Mouse (Mus musculus) liver, embryonic 14.5 days (tissue): ENCODE results near the gene Gatb. TPM values are rescaled to one million over a fixed set of nuclear protein-coding genes. Genes with fewer than 3 reads are reported as not detected.

ENCODE experiments used
- ATAC-seq: fragments of 200-750 bp; cut with Nextera tagmentation; 2 replicates; pipeline ENCODE4 v1.8.0; 2017; ENCODE audit warnings: moderate number of reproducible peaks, mild to moderate bottlenecking, moderate library complexity; ENCODE audit not compliant: insufficient read depth
- DNase-seq, 3 experiments: peaks; one replicate each; pipeline ENCODE4 v3.0.0-alpha.2; 2012 to 2013; ENCODE audit warnings: low read depth in 3 of 3, low spot score in 3 of 3
- H3K27ac ChIP-seq: fragments of 300-500 bp; sonication (generic); 2 replicates; pipeline ENCODE4 v1.5.1; 2014; ENCODE audit warnings: moderate library complexity, mild to moderate bottlenecking, control low read depth, inconsistent platforms
- H3K27me3 ChIP-seq: fragments of 300-500 bp; sonication (generic); 2 replicates; pipeline ENCODE4 v1.6.1; 2014; ENCODE audit warnings: mild to moderate bottlenecking, low read length, moderate library complexity; ENCODE audit not compliant: control insufficient read depth, insufficient read depth
- H3K36me3 ChIP-seq: fragments of 300-500 bp; sonication (generic); replicated peaks from 2 replicates; pipeline ENCODE4 v1.6.1; 2014; ENCODE audit warnings: low read depth; ENCODE audit not compliant: control insufficient read depth, insufficient read depth
- H3K4me1 ChIP-seq, 2 experiments: fragments of 200-500 bp in 1 of 2; fragments of 300-500 bp in 1 of 2; sonication (generic) in 1 of 2; replicated peaks; 2 replicates each; pipeline ENCODE4 v1.6.1; 2012 to 2014; ENCODE audit warnings: antibody characterized with exemption in 1 of 2, inconsistent platforms in 1 of 2, low read length in 1 of 2; ENCODE audit not compliant: control insufficient read depth in 2 of 2, insufficient read depth in 2 of 2
- H3K4me2 ChIP-seq: fragments of 300-500 bp; sonication (generic); 2 replicates; pipeline ENCODE4 v1.6.1; 2014; ENCODE audit warnings: low read depth, mild to moderate bottlenecking, control low read depth, moderate library complexity
- H3K4me3 ChIP-seq, 2 experiments: fragments of 200-500 bp in 1 of 2; fragments of 300-500 bp in 1 of 2; sonication (generic) in 1 of 2; 2 replicates each; pipeline ENCODE4 v1.5.1; 2012 to 2014; ENCODE audit warnings: low read depth in 2 of 2, low read length in 2 of 2, mild to moderate bottlenecking in 2 of 2, control low read depth in 1 of 2, inconsistent platforms in 1 of 2, moderate library complexity in 1 of 2; ENCODE audit not compliant: insufficient read depth in 1 of 2
- H3K9ac ChIP-seq: fragments of 300-500 bp; sonication (generic); replicated peaks from 2 replicates; pipeline ENCODE4 v1.6.1; 2014; ENCODE audit warnings: mild to moderate bottlenecking, control low read depth, moderate library complexity
- H3K9me3 ChIP-seq: fragments of 300-500 bp; sonication (generic); 2 replicates; pipeline ENCODE4 v1.6.1; 2016; ENCODE audit warnings: low read length, mixed read lengths; ENCODE audit not compliant: control insufficient read depth
- CTCF ChIP-seq: IDR thresholded peaks from 2 replicates; pipeline ENCODE4 v1.5.1; 2016; ENCODE audit warnings: antibody characterized with exemption, low read depth, control low read depth
- EP300 ChIP-seq: IDR thresholded peaks from 2 replicates; pipeline ENCODE4 v1.6.1; 2016; ENCODE audit warnings: antibody characterized with exemption, low read depth
- WGBS: fragments of 180-500 bp; shearing (Covaris S2); extraction: QIAGEN DNeasy Blood & Tissue Kit; methylation state at CpG from one replicate; pipeline ENCODE4 v1.1.7; 2014; ENCODE audit not compliant: insufficient replicate concordance; 5-methylcytosine and 5-hydroxymethylcytosine counted together
- polyA plus RNA-seq, 2 experiments: library from polyadenylated mRNA; depleted of rRNA in 1 of 2; stranded (reverse) in 1 of 2; unstranded in 1 of 2; fragments of >200 nt; fragmentation: Nextera tagmentation in 1 of 2; extraction: Ambion mirVana in 1 of 2; gene quantifications; 2 replicates each; pipeline versions ENCODE4 v1.2.1 to v1.2.3; 2012 to 2014

Gene Gatb
- polyA plus RNA-seq, 2 experiments: 6.4 to 15.2 TPM

- Histone ChIP-seq H3K4me1 (peaks cover 0 to 4% of the 10 kb centered on the region in 2 experiments; a peak in 1 of 4 replicates), H3K27ac (no peak overlapping the region), H3K36me3 (no peaks in the 10 kb centered on the region), H3K9me3 (no peaks in the 10 kb centered on the region), H3K4me3 (no peak overlapping the region), H3K4me2 (no peak overlapping the region), H3K27me3 (no peaks in the 10 kb centered on the region), H3K9ac (no peak overlapping the region)
- 72% methylated on average over 5 of the region's 5 CpGs for WGBS
- no peak for ATAC-seq
- TF ChIP-seq EP300: no peak
- TF ChIP-seq CTCF: no peak
- DNase-seq: no peak
Observed at GRCm38 (mm10) chr3:85619345-85619744, 45.4 kb downstream of the Gatb start.

GRCm38 (mm10) chr3:85619751-85620150 is 45.8 kb downstream of the Gatb start:
- TF ChIP-seq CTCF (no peak), EP300 (no peak)
- Histone ChIP-seq H3K4me3 (no peak overlapping the region), H3K36me3 (no peaks in the 10 kb centered on the region), H3K4me2 (no peak overlapping the region), H3K9ac (no peak overlapping the region), H3K27ac (no peak overlapping the region), H3K4me1 (peaks cover 0 to 4% of the 10 kb centered on the region in 2 experiments; a peak in 1 of 4 replicates), H3K27me3 (no peaks in the 10 kb centered on the region), H3K9me3 (no peaks in the 10 kb centered on the region)
- WGBS: 80% methylated on average over 1 of the region's 1 CpGs
- DNase-seq: no peak
- no peak for ATAC-seq

GRCm38 (mm10) chr3:85629895-85630510 is 56.1 kb downstream of the Gatb start:
- H3K9me3 ChIP-seq: no peaks in the 10 kb centered on the region
- no peak for DNase-seq
- no peak overlapping the region for H3K4me2 ChIP-seq
- no peak overlapping the region for H3K9ac ChIP-seq
- H3K4me3 ChIP-seq: no peak overlapping the region
- no peaks in the 10 kb centered on the region for H3K27me3 ChIP-seq
- TF ChIP-seq EP300: no peak
- TF ChIP-seq CTCF: no peak
- ATAC-seq: no peak
- no peaks in the 10 kb centered on the region for H3K36me3 ChIP-seq
- no peak overlapping the region for H3K27ac ChIP-seq
- WGBS: 85% methylated on average over 4 of the region's 4 CpGs
- H3K4me1 ChIP-seq: no peaks in the 10 kb centered on the region

GRCm38 (mm10) chr3:85633733-85634132 is 59.8 kb downstream of the Gatb start:
- TF ChIP-seq EP300: no peak
- TF ChIP-seq CTCF: no peak
- Histone ChIP-seq H3K9me3 (no peaks in the 10 kb centered on the region), H3K4me1 (no peaks in the 10 kb centered on the region), H3K27me3 (no peaks in the 10 kb centered on the region), H3K4me3 (no peak overlapping the region), H3K36me3 (no peaks in the 10 kb centered on the region), H3K4me2 (no peak overlapping the region), H3K9ac (no peak overlapping the region), H3K27ac (no peak overlapping the region)
- DNase-seq (no peak), ATAC-seq (no peak)
- 66% methylated on average over 2 of the region's 2 CpGs for WGBS

- TF ChIP-seq EP300 (no peak), CTCF (no peak)
- no peaks in the 10 kb centered on the region for H3K36me3 ChIP-seq
- ATAC-seq (no peak), DNase-seq (no peak)
- H3K27me3 ChIP-seq: no peaks in the 10 kb centered on the region
- H3K27ac ChIP-seq: no peak overlapping the region
- no peaks in the 10 kb centered on the region for H3K4me1 ChIP-seq
- H3K9ac ChIP-seq: no peak overlapping the region
- 76% methylated on average over 8 of the region's 8 CpGs for WGBS
- H3K9me3 ChIP-seq: no peaks in the 10 kb centered on the region
- no peak overlapping the region for H3K4me3 ChIP-seq
- no peak overlapping the region for H3K4me2 ChIP-seq
Observed at GRCm38 (mm10) chr3:85634389-85635125, 60.6 kb downstream of the Gatb start.
